Mouse (Mus musculus) lung, postnatal 0 days (tissue): Measurements from ENCODE around the gene Gpha2. TPM values are rescaled to one million over a fixed set of nuclear protein-coding genes. Genes with fewer than 3 reads are reported as not detected.

Source experiments
- ATAC-seq: fragments of 200-750 bp; cut with Nextera tagmentation; 2 replicates; pipeline ENCODE4 v1.8.0; 2017; ENCODE audit warnings: moderate library complexity
- DNase-seq: peaks from one replicate; pipeline ENCODE4 v3.0.0-alpha.2; 2016; ENCODE audit warnings: low spot score
- H3K27ac ChIP-seq: fragments of 300-500 bp; sonication (generic); 2 replicates; pipeline ENCODE4 v1.5.1; 2014; ENCODE audit warnings: antibody characterized with exemption, mild to moderate bottlenecking, low read length, mixed read lengths
- H3K27me3 ChIP-seq: fragments of 300-500 bp; sonication (generic); replicated peaks from 2 replicates; pipeline ENCODE4 v1.6.1; 2014; ENCODE audit warnings: low read length, mixed read lengths; ENCODE audit not compliant: insufficient read depth
- H3K36me3 ChIP-seq: fragments of 300-500 bp; sonication (generic); 2 replicates; pipeline ENCODE4 v1.6.1; 2014; ENCODE audit warnings: low read length, mixed read lengths; ENCODE audit not compliant: insufficient read depth
- H3K4me1 ChIP-seq: fragments of 300-500 bp; sonication (generic); 2 replicates; pipeline ENCODE4 v1.6.1; 2014; ENCODE audit warnings: antibody characterized with exemption, low read depth, low read length, mixed read lengths; ENCODE audit not compliant: insufficient read depth
- H3K4me2 ChIP-seq: fragments of 300-500 bp; sonication (generic); replicated peaks from 2 replicates; pipeline ENCODE4 v1.6.1; 2014; ENCODE audit warnings: low read depth, mild to moderate bottlenecking, low read length, moderate library complexity, mixed read lengths
- H3K4me3 ChIP-seq: fragments of 300-500 bp; sonication (generic); 2 replicates; pipeline ENCODE4 v1.5.1; 2014; ENCODE audit warnings: low read depth, low read length
- H3K9ac ChIP-seq: fragments of 300-500 bp; sonication (generic); replicated peaks from 2 replicates; pipeline ENCODE4 v1.6.1; 2014; ENCODE audit warnings: low read depth, mild to moderate bottlenecking
- H3K9me3 ChIP-seq: fragments of 300-500 bp; sonication (generic); 2 replicates; pipeline ENCODE4 v1.6.1; 2016; ENCODE audit warnings: low read length, mixed read lengths
- CTCF ChIP-seq: IDR thresholded peaks from 2 replicates; pipeline ENCODE4 v1.5.1; 2016; ENCODE audit warnings: antibody characterized with exemption, mild to moderate bottlenecking
- EP300 ChIP-seq: IDR thresholded peaks from 2 replicates; pipeline ENCODE4 v1.6.1; 2016; ENCODE audit warnings: antibody characterized with exemption, mild to moderate bottlenecking, control low read depth
- WGBS: fragments of 180-500 bp; shearing (Covaris S2); extraction: QIAGEN DNeasy Blood & Tissue Kit; methylation state at CpG from one replicate; pipeline ENCODE4 v1.1.7; 2014; 5-methylcytosine and 5-hydroxymethylcytosine counted together
- polyA plus RNA-seq: library from polyadenylated mRNA; unstranded; fragments of >200 nt; fragmentation: Nextera tagmentation; extraction: Ambion mirVana; gene quantifications from 2 replicates; pipeline ENCODE4 v1.2.1, GENCODE M21; 2015

Gene Gpha2
- polyA plus RNA-seq = 0.49 and 0.55 TPM in 2 replicates

DNA sequence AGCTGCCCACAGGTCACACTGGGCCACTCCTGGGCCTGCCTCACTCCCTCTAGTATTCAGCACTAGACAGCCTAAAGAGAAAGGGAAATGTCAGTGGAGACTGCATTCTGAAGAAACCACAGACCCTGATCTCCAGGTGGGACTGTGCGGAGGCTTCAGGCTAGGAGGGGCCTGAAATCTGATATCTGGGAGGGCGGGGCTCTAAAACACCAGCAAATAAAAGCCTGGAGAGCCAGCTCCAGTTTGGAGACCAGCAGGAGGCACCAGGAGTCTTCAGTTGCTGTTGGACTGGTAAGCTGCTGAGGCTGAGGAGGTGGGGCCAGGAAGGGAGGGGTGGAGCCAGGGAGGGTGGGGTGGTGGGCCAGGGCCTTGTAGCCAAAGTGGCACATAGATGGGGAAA, at the start of gene Gpha2:
Gene Gpha2 (plus strand): TSS at position 246 of the 400 bp plus-strand sequence.
- no peak within 1 kb of the TSS for H3K9ac ChIP-seq
- H3K4me1 ChIP-seq = no peaks in the 10 kb centered on the region
- H3K9me3 ChIP-seq = no peaks in the 10 kb centered on the region
- no peak within 1 kb of the TSS for H3K27ac ChIP-seq
- no peak within 1 kb of the TSS for H3K4me2 ChIP-seq
- H3K4me3 ChIP-seq = no peak within 1 kb of the TSS
- peaks cover 27% of the 10 kb centered on the region for H3K36me3 ChIP-seq
- DNase-seq (no peak), ATAC-seq (peak; percentile 28; the same call in 1 of the 2 replicates)
- TF ChIP-seq EP300 = no peak
- TF ChIP-seq CTCF = no peak
- 19% methylated on average over 2 of the region's 2 CpGs for WGBS
- no peaks in the 10 kb centered on the region for H3K27me3 ChIP-seq

DNA sequence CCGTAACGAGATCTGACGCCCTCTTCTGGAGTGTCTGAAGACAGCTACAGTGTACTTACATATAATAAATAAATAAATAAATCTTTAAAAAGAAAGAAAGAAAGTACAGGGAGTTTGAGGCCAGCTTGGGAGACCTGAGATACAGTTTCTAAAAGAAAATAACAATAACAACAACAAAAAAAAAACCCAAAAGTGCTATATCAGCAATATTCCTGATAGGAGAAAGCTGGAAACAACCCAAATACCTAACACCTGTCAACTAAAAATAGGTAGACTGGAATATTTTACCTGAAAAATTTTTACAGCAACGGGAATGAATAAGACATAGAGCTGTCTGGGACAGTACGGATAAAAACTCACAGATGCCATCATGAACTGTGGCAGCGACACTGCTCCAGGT, 47.4 kb upstream of the Gpha2 start:
- H3K9ac ChIP-seq = no peak overlapping the region
- H3K4me3 ChIP-seq = no peak overlapping the region
- H3K27me3 ChIP-seq = no peaks in the 10 kb centered on the region
- H3K36me3 ChIP-seq = no peaks in the 10 kb centered on the region
- H3K4me2 ChIP-seq = no peak overlapping the region
- TF ChIP-seq CTCF (no peak), EP300 (no peak)
- DNase-seq (no peak), ATAC-seq (no peak)
- H3K4me1 ChIP-seq = no peaks in the 10 kb centered on the region
- WGBS = 95% methylated on average over 4 of the region's 6 CpGs
- no peaks in the 10 kb centered on the region for H3K9me3 ChIP-seq
- H3K27ac ChIP-seq = no peak overlapping the region

DNA sequence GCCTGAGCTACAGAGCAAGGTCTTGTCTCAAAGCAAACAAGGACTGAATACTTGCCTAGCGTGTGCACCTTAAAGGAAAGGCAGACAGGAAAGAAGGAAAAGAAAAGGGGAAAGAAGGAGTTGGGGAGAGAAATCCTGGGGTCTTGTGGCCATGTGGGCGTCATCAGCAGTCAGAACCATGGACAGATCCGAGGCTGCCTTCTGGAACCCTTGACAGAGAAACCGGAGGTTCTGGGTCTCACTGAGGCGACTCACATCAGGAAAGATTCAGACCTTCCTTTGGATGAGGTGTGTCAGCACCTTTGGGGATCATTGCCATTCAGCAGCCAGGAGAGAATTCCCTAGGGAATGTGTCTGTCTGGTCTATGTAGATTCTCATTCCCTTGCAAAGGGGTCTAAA, 44.6 kb upstream of the Gpha2 start:
- Histone ChIP-seq H3K4me2 (no peak overlapping the region), H3K4me1 (no peaks in the 10 kb centered on the region), H3K9ac (no peak overlapping the region), H3K27me3 (no peaks in the 10 kb centered on the region), H3K9me3 (no peaks in the 10 kb centered on the region), H3K36me3 (no peaks in the 10 kb centered on the region), H3K4me3 (no peak overlapping the region), H3K27ac (no peak overlapping the region)
- ATAC-seq (no peak), DNase-seq (no peak)
- WGBS = 12% methylated on average over 5 of the region's 5 CpGs
- TF ChIP-seq CTCF (no peak), EP300 (no peak)

DNA sequence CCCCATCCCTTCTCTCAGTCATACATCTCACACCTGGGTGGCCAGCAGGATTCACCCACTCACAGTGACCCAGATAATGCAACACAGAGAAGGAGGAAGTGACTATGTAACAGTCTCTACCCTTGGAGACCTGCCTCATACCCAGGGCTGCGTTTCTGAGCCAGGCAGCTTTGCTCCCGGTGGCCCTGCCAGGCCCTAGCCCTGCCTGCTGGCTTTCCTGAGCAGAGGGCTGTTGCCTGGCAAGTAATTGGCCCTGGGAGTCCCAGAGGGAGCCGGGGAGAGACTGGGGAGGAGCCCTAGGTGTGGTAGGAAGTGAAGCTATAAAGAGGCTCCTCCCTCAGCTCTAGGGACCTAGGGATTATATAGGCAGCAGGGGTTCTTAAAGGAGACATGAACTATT, 43.6 kb upstream of the Gpha2 start:
- DNase-seq (no peak), ATAC-seq (no peak)
- no peak overlapping the region for H3K4me2 ChIP-seq
- H3K36me3 ChIP-seq = no peaks in the 10 kb centered on the region
- H3K4me3 ChIP-seq = no peak overlapping the region
- no peaks in the 10 kb centered on the region for H3K4me1 ChIP-seq
- H3K9me3 ChIP-seq = no peaks in the 10 kb centered on the region
- no peak for TF ChIP-seq CTCF
- no peak for TF ChIP-seq EP300
- H3K9ac ChIP-seq = no peak overlapping the region
- H3K27ac ChIP-seq = no peak overlapping the region
- WGBS = 13% methylated on average over 3 of the region's 3 CpGs
- no peaks in the 10 kb centered on the region for H3K27me3 ChIP-seq

DNA sequence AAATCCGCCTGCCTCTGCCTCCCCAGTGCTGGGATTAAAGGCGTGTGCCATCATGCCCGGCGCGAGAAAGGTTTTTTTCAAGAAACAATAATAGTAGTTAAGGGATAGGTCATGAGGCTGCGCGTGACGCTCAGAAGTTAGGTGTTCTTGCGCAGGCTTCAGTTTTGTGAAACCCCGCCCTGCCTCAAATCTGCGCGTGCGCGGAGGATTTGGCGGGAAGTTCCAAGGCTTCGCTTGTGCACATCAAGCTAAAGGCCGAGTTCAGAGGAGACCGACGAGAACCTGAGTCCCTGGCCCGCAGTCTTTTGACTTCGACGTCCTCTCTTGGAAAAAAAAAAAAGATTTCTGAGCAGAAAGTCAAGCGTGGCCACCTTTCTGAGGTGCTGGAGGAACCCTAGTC, 42.0 kb upstream of the Gpha2 start, which contains the start of gene Majin:
Gene Majin (plus strand): TSS at position 258 of the 400 bp plus-strand sequence.
- ATAC-seq = no peak
- H3K36me3 ChIP-seq = no peaks in the 10 kb centered on the region
- 83% methylated on average over 23 of the region's 23 CpGs for WGBS
- TF ChIP-seq CTCF = no peak
- no peak for TF ChIP-seq EP300
- no peak within 1 kb of the TSS for H3K9ac ChIP-seq
- no peak within 1 kb of the TSS for H3K27ac ChIP-seq
- no peaks in the 10 kb centered on the region for H3K4me1 ChIP-seq
- H3K9me3 ChIP-seq = no peaks in the 10 kb centered on the region
- DNase-seq = no peak
- no peaks in the 10 kb centered on the region for H3K27me3 ChIP-seq
- H3K4me3 ChIP-seq = no peak within 1 kb of the TSS
- H3K4me2 ChIP-seq = no peak within 1 kb of the TSS

DNA sequence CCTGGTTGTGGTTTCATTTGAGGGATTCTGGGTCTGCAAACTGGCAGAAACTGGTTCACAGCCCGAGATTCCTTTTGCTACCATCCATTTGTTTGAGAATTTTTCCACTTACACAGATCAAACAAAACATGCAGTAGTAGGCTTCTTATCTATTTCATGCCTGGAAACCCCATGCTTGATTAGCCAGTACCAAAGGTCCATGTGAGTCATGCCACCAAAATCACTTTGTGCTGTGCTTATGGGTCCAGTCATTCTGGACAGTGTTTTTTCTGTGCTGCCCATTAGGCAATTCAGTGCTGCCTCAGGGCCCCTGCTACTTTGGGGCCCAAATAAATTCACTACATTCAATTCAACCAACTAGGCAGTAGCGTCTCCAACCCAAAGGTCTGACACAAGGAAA, 21.9 kb upstream of the Gpha2 start:
- WGBS = 67% methylated on average over 2 of the region's 2 CpGs
- no peak for ATAC-seq
- H3K27me3 ChIP-seq = no peaks in the 10 kb centered on the region
- no peak overlapping the region for H3K4me2 ChIP-seq
- DNase-seq = no peak
- H3K36me3 ChIP-seq = no peaks in the 10 kb centered on the region
- H3K9ac ChIP-seq = no peak overlapping the region
- H3K4me1 ChIP-seq = no peaks in the 10 kb centered on the region
- H3K4me3 ChIP-seq = no peak overlapping the region
- no peaks in the 10 kb centered on the region for H3K9me3 ChIP-seq
- no peak for TF ChIP-seq EP300
- no peak for TF ChIP-seq CTCF
- H3K27ac ChIP-seq = no peak overlapping the region

DNA sequence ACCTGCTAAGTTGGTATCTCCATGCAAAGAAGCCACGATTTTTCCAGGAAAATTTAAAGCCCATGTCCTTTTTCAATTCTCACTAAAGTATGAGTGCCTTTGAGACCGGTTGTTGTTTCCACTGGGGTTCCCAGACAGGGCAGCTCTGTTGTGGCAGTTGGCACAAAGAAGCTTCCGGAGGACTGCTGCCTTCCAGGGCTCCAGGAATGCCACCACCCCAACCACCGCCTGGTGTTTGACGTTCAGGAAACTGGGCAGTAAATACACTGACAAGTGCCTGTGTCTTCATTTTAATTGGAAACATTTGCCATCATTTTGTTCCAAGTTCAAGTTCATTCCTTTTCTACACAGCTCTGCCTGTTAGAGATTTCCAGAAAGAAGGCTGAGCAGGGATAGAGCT, 19.5 kb upstream of the Gpha2 start:
- Histone ChIP-seq H3K36me3 (no peaks in the 10 kb centered on the region), H3K27me3 (no peaks in the 10 kb centered on the region), H3K27ac (no peak overlapping the region), H3K4me2 (no peak overlapping the region), H3K4me1 (no peaks in the 10 kb centered on the region), H3K9ac (no peak overlapping the region), H3K9me3 (no peaks in the 10 kb centered on the region), H3K4me3 (no peak overlapping the region)
- WGBS = 57% methylated on average over 5 of the region's 5 CpGs
- no peak for ATAC-seq
- TF ChIP-seq CTCF = no peak
- TF ChIP-seq EP300 = 0 out of 2 replicates have a peak, but pooled peaks have one; percentile 21
- peak; percentile 11 for DNase-seq
